Mouse (Mus musculus) embryonic stem cell, embryonic (primary cell): ENCODE data around the gene Dmd.

ENCODE experiments used
- CTCF ChIA-PET, 4 experiments: fragments of 300-600 bp in 2 of 4; fragments of 350-600 bp in 2 of 4; sonication (Branson Sonifier 250); formaldehyde crosslinking; loops; one replicate each; lab custom pipeline; 2022; ENCODE audit warnings: inconsistent platforms in 2 of 4; lab: Charles Lee
- POLR2A ChIA-PET, 4 experiments: fragments of 300-600 bp in 2 of 4; fragments of 350-600 bp in 2 of 4; sonication (Branson Sonifier 250); formaldehyde crosslinking; loops; one replicate each; lab custom pipeline; 2022; ENCODE audit warnings: antibody characterized with exemption in 4 of 4, inconsistent platforms in 1 of 4; lab: Charles Lee

Dmd gene

DNA sequence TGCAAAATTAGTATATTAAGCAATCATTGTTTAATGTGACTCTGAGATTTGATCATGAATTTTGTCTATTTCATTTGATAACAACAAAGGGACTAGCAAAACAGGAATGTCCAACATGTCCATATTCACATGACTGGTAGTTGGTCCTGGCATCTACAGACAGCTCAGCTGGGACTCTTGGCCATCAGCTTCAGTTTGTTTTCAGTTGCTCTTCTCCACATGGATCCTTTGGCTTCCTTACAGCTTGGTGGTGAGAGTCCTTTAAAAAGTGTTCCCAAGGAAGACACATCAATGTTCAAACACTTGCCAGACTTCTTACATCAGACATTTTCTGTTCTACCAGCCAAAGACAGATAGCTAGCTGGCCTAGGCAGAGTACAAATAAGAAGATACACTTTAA, 1381.9 kb downstream of the Dmd start:
- POLR2A ChIA-PET, result no interaction called here
- CTCF ChIA-PET, result no interaction called here

DNA sequence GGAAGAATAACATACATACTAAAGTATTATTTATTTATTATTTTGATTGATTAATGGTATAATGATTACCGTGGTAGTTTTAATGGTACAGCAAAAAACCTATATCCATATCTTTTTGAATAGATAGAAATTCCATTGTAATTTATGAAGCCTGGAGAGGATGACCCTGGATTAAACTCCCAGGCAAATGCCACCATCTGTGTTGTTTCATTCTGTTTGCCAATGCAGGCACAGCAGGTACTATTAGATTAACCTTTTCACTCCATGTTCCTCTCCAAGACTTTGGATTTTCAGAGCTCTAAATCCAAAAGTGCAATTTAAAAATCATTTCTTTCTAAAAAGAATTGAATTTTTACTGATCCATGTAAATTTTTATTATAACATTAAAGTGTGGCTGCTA, 1383.5 kb downstream of the Dmd start:
- CTCF ChIA-PET, result no interaction called here
- POLR2A ChIA-PET, result no interaction called here

DNA sequence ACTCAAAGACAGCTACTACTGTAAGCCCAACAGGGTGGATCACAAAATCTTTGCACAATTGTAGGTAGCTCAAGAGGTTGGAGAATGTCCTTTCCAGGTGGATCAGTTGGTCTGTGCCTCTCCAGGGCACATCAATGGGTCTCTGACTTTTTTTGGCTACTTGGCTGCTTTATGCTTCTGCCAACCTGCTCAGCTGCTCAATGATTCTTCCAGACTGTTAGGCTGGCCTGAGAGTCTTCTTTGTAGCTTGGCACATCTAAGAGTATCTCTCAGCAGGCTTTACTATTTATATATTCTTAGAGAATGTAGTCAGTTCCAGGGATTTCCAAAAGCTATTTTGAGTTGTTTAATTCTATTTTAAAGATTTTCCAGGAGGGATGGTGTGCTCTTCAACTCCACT, 1416.3 kb downstream of the Dmd start:
- CTCF ChIA-PET, result no interaction called here
- POLR2A ChIA-PET, result interaction anchor here in 1 of 4 experiments (1.0 kb wide), 1 partner anchor 29 kb away, joined by 3 read pairs; no protein-coding TSS in a partner anchor

- POLR2A ChIA-PET, result no interaction called here
- CTCF ChIA-PET, result no interaction called here
Measured at GRCm38 (mm10) chrX:84435608-84436007, 1486.9 kb downstream of the Dmd start.

DNA sequence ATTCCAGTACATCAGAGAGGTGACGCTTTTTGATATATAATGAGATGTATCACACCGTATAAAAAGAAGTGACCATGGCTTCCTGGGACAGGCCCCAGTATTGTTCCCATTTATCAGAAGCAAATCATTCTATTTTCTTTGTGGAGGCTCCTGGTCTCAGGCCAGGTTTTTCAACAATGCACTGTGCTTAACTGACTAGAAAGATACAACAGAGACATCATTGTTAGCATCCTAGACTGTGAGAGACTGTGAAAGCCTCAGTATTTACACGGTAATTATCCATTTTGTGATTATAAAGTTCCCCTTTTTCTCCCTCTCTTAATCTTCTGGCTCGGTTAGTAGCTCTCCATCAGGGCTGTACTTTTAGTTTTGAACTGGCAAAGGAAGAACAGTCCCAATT, 1487.9 kb downstream of the Dmd start:
- ChIA-PET CTCF (no interaction called here), POLR2A (no interaction called here)

DNA sequence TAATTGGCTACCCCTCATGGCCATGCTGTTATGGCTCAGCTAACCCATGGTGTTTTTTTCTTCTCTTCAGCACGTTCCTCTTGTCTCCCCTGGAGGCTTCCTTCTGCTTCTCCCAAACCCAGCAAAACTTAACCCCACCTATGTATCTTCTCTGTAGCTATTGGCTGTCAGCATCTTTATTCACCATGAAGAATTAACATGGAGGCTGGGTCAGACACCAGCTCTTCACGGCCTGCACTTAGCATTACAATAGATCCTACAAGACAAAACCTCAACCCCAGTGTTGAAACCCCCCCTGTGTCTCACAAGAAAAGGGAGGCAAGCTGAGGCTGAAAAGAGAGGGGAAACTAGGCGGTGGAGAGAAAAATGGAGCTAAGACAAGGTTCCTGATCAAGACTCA, 1494.3 kb downstream of the Dmd start:
- POLR2A ChIA-PET, result interaction anchor here in 2 of 4 experiments (0.6 to 3.5 kb wide), 15 partner anchors 9 to 1334 kb away, joined by 3 to 17 read pairs (median 5); partner anchors contain the start of gene Gk (in 1 of the 2)
- CTCF ChIA-PET, result interaction anchor here in 2 of 4 experiments (0.6 to 1.0 kb wide), 3 partner anchors 12 to 674 kb away, joined by 3 to 5 read pairs (median 4); no protein-coding TSS in a partner anchor

DNA sequence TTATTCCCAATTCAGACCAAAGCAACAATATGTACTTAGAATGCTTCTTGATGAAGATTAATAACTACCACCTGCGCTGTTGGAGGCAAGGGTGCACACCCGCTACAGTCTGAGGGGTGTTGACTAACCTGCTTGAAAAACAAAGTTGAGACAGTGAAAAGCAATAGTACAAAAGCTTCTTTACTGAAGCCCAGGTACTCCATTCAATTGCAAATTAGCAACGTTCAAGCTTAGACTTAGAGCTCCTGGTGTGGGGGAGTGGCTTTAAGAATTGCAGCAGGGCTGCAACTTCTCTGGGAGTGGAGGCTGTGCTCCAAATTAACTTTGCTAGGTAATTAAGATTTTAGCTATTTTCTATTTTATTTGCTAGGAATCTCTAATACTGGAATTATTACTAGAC, 1495.3 kb downstream of the Dmd start:
- CTCF ChIA-PET, result interaction anchor here in 1 of 4 experiments (0.9 kb wide), 1 partner anchor 11 kb away, joined by 4 read pairs; no protein-coding TSS in a partner anchor
- POLR2A ChIA-PET, result interaction anchor here in 2 of 4 experiments (0.8 to 3.5 kb wide), 7 partner anchors 11 to 1129 kb away, joined by 3 to 17 read pairs (median 5); no protein-coding TSS in a partner anchor

DNA sequence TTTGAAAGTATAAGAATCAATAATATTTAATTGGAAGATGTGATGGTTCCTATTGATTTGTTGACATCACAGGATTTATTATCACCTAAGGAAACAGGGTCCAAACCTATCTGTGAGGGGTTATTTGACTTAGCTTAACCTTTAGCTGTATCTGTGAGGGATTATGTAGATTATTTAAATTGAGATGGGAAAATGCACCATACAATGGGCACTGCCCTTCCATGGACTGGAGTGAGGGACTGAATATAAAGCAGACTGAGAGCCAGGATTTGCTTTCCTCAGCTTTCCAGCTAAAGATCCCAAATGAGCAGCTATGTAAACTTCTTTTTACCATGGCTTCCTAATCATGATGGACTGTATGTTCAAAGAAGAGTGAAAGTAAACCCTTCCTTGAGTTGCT, 1496.0 kb downstream of the Dmd start:
- ChIA-PET POLR2A (interaction anchor here in 2 of 4 experiments (1.0 to 2.1 kb wide), 3 partner anchors 11 to 633 kb away, joined by 4 to 9 read pairs (median 5); no protein-coding TSS in a partner anchor), CTCF (interaction anchor here in 1 of 4 experiments (0.6 kb wide), 1 partner anchor 10 kb away, joined by 3 read pairs; no protein-coding TSS in a partner anchor)

- ChIA-PET POLR2A (interaction anchor here in 2 of 4 experiments (0.6 to 2.3 kb wide), 2 partner anchors 11 kb away, joined by 4 to 9 read pairs; no protein-coding TSS in a partner anchor), CTCF (interaction anchor here (0.6 to 1.9 kb wide), 9 partner anchors 9 to 1192 kb away, joined by 3 to 10 read pairs (median 3); no protein-coding TSS in a partner anchor)
Measured at GRCm38 (mm10) chrX:84454473-84454872, 1505.8 kb downstream of the Dmd start.

GRCm38 (mm10) chrX:84514650-84515366, 1566.1 kb downstream of the Dmd start:
- ChIA-PET CTCF (no interaction called here), POLR2A (no interaction called here)

- CTCF ChIA-PET, result no interaction called here
- POLR2A ChIA-PET, result no interaction called here
Measured at GRCm38 (mm10) chrX:84551995-84552394, 1603.3 kb downstream of the Dmd start.

- CTCF ChIA-PET, result no interaction called here
Measured at GRCm38 (mm10) chrX:84553441-84553840, 1604.8 kb downstream of the Dmd start.

DNA sequence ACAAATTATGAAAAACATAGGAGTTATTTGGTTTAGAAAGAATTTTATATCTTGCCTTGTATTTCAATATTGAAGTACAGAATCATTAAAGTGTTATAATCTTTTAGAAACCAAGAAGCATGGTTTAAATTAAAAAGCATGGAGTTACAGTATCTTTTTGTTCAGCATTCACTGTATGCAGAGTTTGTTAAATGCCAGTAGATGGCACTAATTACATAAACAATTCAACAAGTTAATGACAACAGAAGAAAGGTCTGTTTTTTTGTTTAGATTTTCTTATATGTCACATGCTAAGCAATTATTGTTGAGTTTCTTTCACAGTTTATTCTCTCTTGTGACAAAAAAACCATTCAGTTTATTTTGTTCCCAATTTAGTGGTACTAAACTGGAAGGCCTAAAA, 1649.8 kb downstream of the Dmd start:
- ChIA-PET POLR2A (no interaction called here), CTCF (no interaction called here)

More at GRCm38 (mm10) chrX:84553441-84553840, 1604.8 kb downstream of the Dmd start:
- POLR2A ChIA-PET, result no interaction called here

GRCm38 (mm10) chrX:84640446-84640845, 1691.8 kb downstream of the Dmd start:
- CTCF ChIA-PET, result no interaction called here

DNA sequence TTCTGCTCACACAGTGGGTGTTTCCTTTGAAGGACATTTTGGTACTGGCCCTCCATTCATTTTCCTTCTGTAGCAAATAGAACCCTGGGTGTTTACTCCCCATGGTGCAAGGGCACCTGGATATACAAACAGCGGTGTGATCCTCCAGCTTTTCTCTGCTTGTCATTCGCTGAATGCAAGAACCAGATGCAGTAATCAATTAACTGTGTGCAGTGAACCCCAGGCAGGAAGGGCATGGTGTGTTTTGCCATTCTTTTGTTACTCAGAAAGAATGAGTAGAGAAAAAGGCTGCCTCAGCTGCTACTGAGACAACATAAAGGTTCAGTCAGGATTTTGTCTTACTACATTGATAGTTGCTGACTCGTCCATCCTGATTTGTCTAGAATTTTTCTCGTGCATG, 1799.0 kb downstream of the Dmd start:
- ChIA-PET POLR2A (no interaction called here), CTCF (no interaction called here)

More at GRCm38 (mm10) chrX:84640446-84640845, 1691.8 kb downstream of the Dmd start:
- POLR2A ChIA-PET, result no interaction called here

GRCm38 (mm10) chrX:84860012-84860647, 1911.5 kb downstream of the Dmd start:
- CTCF ChIA-PET, result no interaction called here
- POLR2A ChIA-PET, result no interaction called here

GRCm38 (mm10) chrX:84873090-84873489, 1924.4 kb downstream of the Dmd start:
- ChIA-PET POLR2A (no interaction called here), CTCF (no interaction called here)

DNA sequence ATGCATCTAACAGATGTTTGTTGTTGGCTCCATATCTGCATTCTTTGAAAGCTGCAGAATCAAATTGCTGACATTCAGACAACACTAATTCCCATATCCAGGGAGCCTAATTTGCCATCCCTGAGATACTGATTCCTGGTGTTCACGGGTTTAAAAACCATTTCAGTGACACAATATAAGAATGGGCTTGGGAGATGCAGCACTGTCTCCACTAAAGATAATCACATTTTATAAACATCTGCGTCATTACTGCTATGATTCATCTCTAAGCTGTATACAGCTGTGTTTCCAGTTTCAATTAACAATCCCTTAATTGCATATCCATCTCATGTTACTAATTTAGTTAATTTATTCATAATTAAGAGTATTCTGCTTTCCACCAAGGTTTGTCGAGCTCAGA, 1929.5 kb downstream of the Dmd start:
- ChIA-PET CTCF (no interaction called here), POLR2A (interaction anchor here in 1 of 4 experiments (0.5 kb wide), 1 partner anchor 329 kb away, joined by 5 read pairs; no protein-coding TSS in a partner anchor)

DNA sequence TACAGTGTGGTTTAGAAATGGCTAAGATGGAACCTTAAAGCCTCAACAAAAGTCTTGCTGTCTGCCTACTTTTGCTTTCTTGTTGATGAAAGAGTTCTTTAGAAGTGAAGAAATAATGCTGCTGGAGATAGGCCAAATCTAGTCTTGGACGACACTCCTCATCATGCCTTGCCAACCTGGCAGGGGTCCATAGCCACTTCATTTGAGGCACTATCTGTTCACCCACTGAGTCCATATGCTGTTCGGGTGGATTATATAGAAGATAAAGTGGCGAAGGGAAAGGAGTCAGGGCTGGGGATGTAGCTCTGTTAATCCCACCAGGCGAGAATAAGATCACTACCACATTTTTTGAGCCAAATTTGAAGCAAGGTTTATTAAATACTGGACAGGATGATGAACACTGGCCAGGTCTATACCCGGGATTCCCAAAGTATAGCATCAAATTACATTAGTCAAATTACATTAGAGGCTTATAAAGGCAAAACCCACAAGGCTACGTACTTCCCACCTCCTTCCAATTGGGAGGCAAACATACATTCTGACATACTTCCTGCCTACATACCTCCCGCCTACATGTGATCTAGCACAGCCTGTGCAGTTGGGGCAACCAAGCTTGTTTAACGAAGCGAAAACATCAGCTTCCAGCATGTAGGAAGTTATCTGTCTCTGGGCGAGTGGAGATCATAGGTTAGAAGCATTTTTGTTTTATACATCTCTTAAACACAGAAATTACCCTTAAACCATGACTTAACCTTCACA, 1984.2 kb downstream of the Dmd start:
- ChIA-PET POLR2A (no interaction called here), CTCF (no interaction called here)
